Mouse (Mus musculus): ENCODE measurements around the gene Tnc. TPM values are rescaled to one million over a fixed set of nuclear protein-coding genes. Genes with fewer than 3 reads are reported as not detected.

Tnc gene
- 15.9 and 29.7 TPM in 2 replicates for polyA plus RNA-seq (2014; fragmentation: Nextera tagmentation; extraction: Ambion mirVana)

DNA sequence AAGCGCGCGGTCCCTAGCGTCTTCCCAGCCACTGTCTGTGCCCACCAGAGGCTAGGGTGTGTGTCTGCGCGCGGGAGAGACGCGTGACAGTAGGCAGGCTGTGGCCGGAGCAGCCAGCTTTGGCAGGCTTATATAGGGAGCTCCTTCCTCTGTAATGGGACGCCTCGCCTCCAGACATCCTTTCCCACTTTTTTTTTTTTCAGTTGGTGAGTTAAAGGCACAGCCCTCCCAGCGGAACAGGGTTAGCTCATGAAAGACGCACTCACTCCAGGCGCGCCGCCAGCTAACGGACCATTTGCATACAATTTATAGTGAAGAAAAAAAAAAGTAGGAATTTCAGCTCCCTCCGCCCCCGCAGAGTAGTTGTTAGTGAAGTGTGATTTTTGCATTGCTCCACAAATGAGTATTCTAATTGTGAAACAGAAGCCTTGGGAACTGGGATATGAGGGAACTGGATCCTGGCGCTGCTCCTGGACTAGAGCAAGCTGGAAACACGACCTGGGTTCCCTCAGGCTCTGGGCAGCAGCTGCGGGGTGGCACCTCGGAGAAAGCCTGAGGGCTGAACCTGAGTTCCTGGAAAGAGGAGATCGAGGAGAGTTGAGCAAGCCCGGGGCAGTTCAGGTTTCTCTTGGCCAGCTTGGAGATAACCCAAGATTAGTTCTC is at the start of gene Tnc:
Tnc (minus strand) TSS at position 185 of the 663 bp plus-strand sequence.
- no peaks in the 10 kb centered on the region for H3K9me3 ChIP-seq (replicated peaks; ENCODE audit: control insufficient read depth, low read length)
- peak within 1 kb of the TSS; percentile 51 for H3K9ac ChIP-seq (ENCODE audit: low read length)
- under 1% methylated on average over 26 of the region's 26 CpGs for WGBS
- peak within 1 kb of the TSS; percentile 60 for H3K4me2 ChIP-seq (ENCODE audit: low read length)
- DNase-seq (ENCODE audit: low spot score) (peak; percentile 90), ATAC-seq (peak; percentile 85)
- peaks cover 10% of the 10 kb centered on the region for H3K4me1 ChIP-seq (ENCODE audit: control insufficient read depth, insufficient read depth, low read length)
- H3K36me3 ChIP-seq (ENCODE audit: control insufficient read depth, insufficient read depth, low read length): no peaks in the 10 kb centered on the region
- peaks cover 7% of the 10 kb centered on the region; the same call in 1 of the 2 replicates for H3K27me3 ChIP-seq (replicated peaks; ENCODE audit: control insufficient read depth, insufficient read depth, low read length)
- H3K4me3 ChIP-seq (ENCODE audit: low read depth, low read length): peak within 1 kb of the TSS; percentile 27
- no peak within 1 kb of the TSS for H3K27ac ChIP-seq (ENCODE audit: low read depth, low read length)

- Histone ChIP-seq H3K4me3 (ENCODE audit: low read depth, low read length) (no peak overlapping the region), H3K36me3 (ENCODE audit: control insufficient read depth, insufficient read depth, low read length) (no peaks in the 10 kb centered on the region), H3K4me2 (ENCODE audit: low read length) (no peak overlapping the region), H3K27me3 (replicated peaks; ENCODE audit: control insufficient read depth, insufficient read depth, low read length) (no peaks in the 10 kb centered on the region), H3K9ac (ENCODE audit: low read length) (no peak overlapping the region), H3K4me1 (ENCODE audit: control insufficient read depth, insufficient read depth, low read length) (no peaks in the 10 kb centered on the region), H3K27ac (ENCODE audit: low read depth, low read length) (no peak overlapping the region), H3K9me3 (replicated peaks; ENCODE audit: control insufficient read depth, low read length) (no peaks in the 10 kb centered on the region)
- ATAC-seq (no peak), DNase-seq (ENCODE audit: low spot score) (no peak)
- WGBS: 80% methylated on average over 5 of the region's 5 CpGs
These were observed 47.4 kb upstream of the Tnc start for GRCm38 (mm10) chr4:64094221-64094620.

DNA sequence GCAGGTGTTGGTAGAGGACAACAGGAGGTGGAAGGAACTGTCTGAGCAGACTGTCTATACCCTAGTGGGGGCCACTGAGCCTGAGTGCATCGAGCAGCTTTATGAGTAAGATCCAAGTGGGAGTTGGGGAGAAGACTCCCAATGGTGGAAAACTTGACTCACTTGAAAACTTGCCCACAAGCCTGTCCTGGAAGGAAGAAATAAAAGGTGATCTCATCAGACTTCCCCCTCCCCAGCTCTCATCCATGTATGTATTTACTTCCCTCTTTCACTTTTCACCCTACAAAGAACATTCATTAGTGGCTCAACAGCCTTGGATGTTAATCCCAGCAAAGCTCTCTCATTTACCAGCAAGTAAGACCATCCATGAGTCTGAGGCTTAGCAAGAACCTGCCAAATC is 46.0 kb upstream of the Tnc start:
- no peaks in the 10 kb centered on the region for H3K36me3 ChIP-seq (ENCODE audit: control insufficient read depth, insufficient read depth, low read length)

DNA sequence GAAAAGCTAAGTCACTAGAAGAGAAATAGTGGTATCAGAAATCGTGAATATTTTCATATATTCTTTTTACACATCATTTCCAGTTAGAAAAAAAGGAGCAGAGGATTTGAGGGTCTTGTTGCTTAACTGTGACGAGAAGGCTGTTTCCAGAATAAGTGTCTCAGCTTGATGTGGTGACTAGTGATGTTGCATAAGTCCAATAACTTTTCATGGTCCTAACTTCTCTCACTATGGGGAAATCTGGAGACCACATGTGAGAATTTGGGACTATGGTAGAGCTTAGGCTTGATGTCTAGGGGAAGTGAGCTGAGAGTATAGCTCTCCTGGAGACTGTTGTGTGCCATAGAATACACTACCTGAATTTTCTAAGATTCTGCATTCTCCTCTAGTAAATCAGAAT is 42.6 kb upstream of the Tnc start:
- Histone ChIP-seq H3K27ac (ENCODE audit: low read depth, low read length) (no peak overlapping the region), H3K27me3 (replicated peaks; ENCODE audit: control insufficient read depth, insufficient read depth, low read length) (no peaks in the 10 kb centered on the region), H3K36me3 (ENCODE audit: control insufficient read depth, insufficient read depth, low read length) (no peaks in the 10 kb centered on the region), H3K9ac (ENCODE audit: low read length) (no peak overlapping the region), H3K9me3 (replicated peaks; ENCODE audit: control insufficient read depth, low read length) (no peaks in the 10 kb centered on the region), H3K4me1 (ENCODE audit: control insufficient read depth, insufficient read depth, low read length) (no peaks in the 10 kb centered on the region), H3K4me2 (ENCODE audit: low read length) (no peak overlapping the region), H3K4me3 (ENCODE audit: low read depth, low read length) (no peak overlapping the region)
- WGBS: 84% methylated on average over 2 of the region's 2 CpGs
- ATAC-seq (no peak), DNase-seq (ENCODE audit: low spot score) (no peak)

More for the DNA sequence above, 46.0 kb upstream of the Tnc start:
- no peaks in the 10 kb centered on the region for H3K9me3 ChIP-seq (replicated peaks; ENCODE audit: control insufficient read depth, low read length)
- ATAC-seq (no peak), DNase-seq (ENCODE audit: low spot score) (no peak)
- no peaks in the 10 kb centered on the region for H3K4me1 ChIP-seq (ENCODE audit: control insufficient read depth, insufficient read depth, low read length)
- H3K4me2 ChIP-seq (ENCODE audit: low read length): no peak overlapping the region
- H3K9ac ChIP-seq (ENCODE audit: low read length): no peak overlapping the region
- no peak overlapping the region for H3K27ac ChIP-seq (ENCODE audit: low read depth, low read length)
- H3K27me3 ChIP-seq (replicated peaks; ENCODE audit: control insufficient read depth, insufficient read depth, low read length): no peaks in the 10 kb centered on the region
- WGBS: 86% methylated on average over 1 of the region's 1 CpGs
- H3K4me3 ChIP-seq (ENCODE audit: low read depth, low read length): no peak overlapping the region

- Histone ChIP-seq H3K27me3 (replicated peaks; ENCODE audit: control insufficient read depth, insufficient read depth, low read length) (no peaks in the 10 kb centered on the region), H3K4me2 (ENCODE audit: low read length) (no peak overlapping the region), H3K4me3 (ENCODE audit: low read depth, low read length) (no peak overlapping the region), H3K9ac (ENCODE audit: low read length) (no peak overlapping the region), H3K36me3 (ENCODE audit: control insufficient read depth, insufficient read depth, low read length) (no peaks in the 10 kb centered on the region), H3K9me3 (replicated peaks; ENCODE audit: control insufficient read depth, low read length) (no peaks in the 10 kb centered on the region), H3K4me1 (ENCODE audit: control insufficient read depth, insufficient read depth, low read length) (no peaks in the 10 kb centered on the region), H3K27ac (ENCODE audit: low read depth, low read length) (no peak overlapping the region)
- ATAC-seq (no peak), DNase-seq (ENCODE audit: low spot score) (no peak)
- WGBS: 93% methylated on average over 2 of the region's 2 CpGs
These were observed 40.9 kb upstream of the Tnc start for GRCm38 (mm10) chr4:64087675-64088074.

DNA sequence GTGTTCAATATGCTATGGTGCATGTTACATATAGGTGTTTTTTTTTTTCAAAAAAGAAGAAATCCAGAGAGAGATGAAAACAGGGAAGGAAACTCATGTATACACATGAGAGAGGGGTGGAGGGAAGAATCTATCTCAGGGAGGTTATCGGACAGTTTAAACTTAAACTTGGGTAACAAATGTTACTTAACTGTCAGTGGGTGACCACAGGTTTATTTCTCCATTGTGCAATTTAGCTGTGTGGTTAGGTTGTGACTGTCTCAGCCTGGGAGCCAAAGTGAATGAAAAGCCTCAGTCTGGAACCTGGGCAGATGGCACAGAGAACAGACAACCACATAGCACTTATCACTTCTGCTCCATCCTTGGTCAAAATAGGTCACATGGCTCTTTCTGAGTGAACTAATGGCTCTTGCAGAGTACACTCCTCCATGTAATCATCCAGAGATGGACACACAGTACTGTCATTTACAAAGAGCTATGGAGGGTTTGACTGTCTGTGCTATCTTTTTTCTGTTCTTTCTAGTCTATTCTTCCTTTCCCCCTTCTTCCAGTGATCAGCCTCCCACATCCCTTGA is 39.3 kb upstream of the Tnc start:
- H3K4me2 ChIP-seq (ENCODE audit: low read length): no peak overlapping the region
- no peaks in the 10 kb centered on the region for H3K4me1 ChIP-seq (ENCODE audit: control insufficient read depth, insufficient read depth, low read length)
- no peak overlapping the region for H3K4me3 ChIP-seq (ENCODE audit: low read depth, low read length)
- no peak overlapping the region for H3K27ac ChIP-seq (ENCODE audit: low read depth, low read length)
- ATAC-seq (no peak), DNase-seq (ENCODE audit: low spot score) (no peak)
- H3K9me3 ChIP-seq (replicated peaks; ENCODE audit: control insufficient read depth, low read length): no peaks in the 10 kb centered on the region
- H3K9ac ChIP-seq (ENCODE audit: low read length): no peak overlapping the region
- H3K36me3 ChIP-seq (ENCODE audit: control insufficient read depth, insufficient read depth, low read length): no peaks in the 10 kb centered on the region
- WGBS: 97% methylated on average over 1 of the region's 1 CpGs
- no peaks in the 10 kb centered on the region for H3K27me3 ChIP-seq (replicated peaks; ENCODE audit: control insufficient read depth, insufficient read depth, low read length)

- Histone ChIP-seq H3K4me1 (ENCODE audit: control insufficient read depth, insufficient read depth, low read length) (no peaks in the 10 kb centered on the region), H3K27ac (ENCODE audit: low read depth, low read length) (no peak overlapping the region), H3K9me3 (replicated peaks; ENCODE audit: control insufficient read depth, low read length) (no peaks in the 10 kb centered on the region), H3K4me2 (ENCODE audit: low read length) (no peak overlapping the region), H3K27me3 (replicated peaks; ENCODE audit: control insufficient read depth, insufficient read depth, low read length) (no peaks in the 10 kb centered on the region), H3K36me3 (ENCODE audit: control insufficient read depth, insufficient read depth, low read length) (no peaks in the 10 kb centered on the region), H3K4me3 (ENCODE audit: low read depth, low read length) (no peak overlapping the region), H3K9ac (ENCODE audit: low read length) (no peak overlapping the region)
- DNase-seq (ENCODE audit: low spot score) (no peak), ATAC-seq (no peak)
- 89% methylated on average over 5 of the region's 5 CpGs for WGBS
These were observed 37.0 kb upstream of the Tnc start for GRCm38 (mm10) chr4:64083858-64084257.

- Histone ChIP-seq H3K27ac (ENCODE audit: low read depth, low read length) (no peak overlapping the region), H3K9ac (ENCODE audit: low read length) (no peak overlapping the region), H3K27me3 (replicated peaks; ENCODE audit: control insufficient read depth, insufficient read depth, low read length) (no peaks in the 10 kb centered on the region), H3K9me3 (replicated peaks; ENCODE audit: control insufficient read depth, low read length) (no peaks in the 10 kb centered on the region), H3K4me3 (ENCODE audit: low read depth, low read length) (no peak overlapping the region), H3K4me2 (ENCODE audit: low read length) (no peak overlapping the region), H3K36me3 (ENCODE audit: control insufficient read depth, insufficient read depth, low read length) (no peaks in the 10 kb centered on the region), H3K4me1 (ENCODE audit: control insufficient read depth, insufficient read depth, low read length) (no peaks in the 10 kb centered on the region)
- DNase-seq (ENCODE audit: low spot score): no peak
- WGBS: 94% methylated on average over 2 of the region's 2 CpGs
- no peak for ATAC-seq
These were observed 31.3 kb upstream of the Tnc start for GRCm38 (mm10) chr4:64078029-64078619.
